Mouse (Mus musculus) olfactory bulb, adult 2 months (tissue): Measurements from ENCODE around the gene Cd44.

Experiments used
- CTCF ChIP-seq: fragments of 200-500 bp; IDR thresholded peaks from 2 replicates; pipeline ENCODE4 v1.5.1; 2012; ENCODE audit warnings: low read depth, mild to moderate bottlenecking, low read length, moderate library complexity; ENCODE audit not compliant: insufficient read depth
- POLR2A ChIP-seq: fragments of 200-500 bp; IDR thresholded peaks from 2 replicates; pipeline ENCODE4 v1.6.1; 2012; ENCODE audit warnings: mild to moderate bottlenecking, low read depth, low read length, moderate library complexity; ENCODE audit not compliant: insufficient read depth

DNA sequence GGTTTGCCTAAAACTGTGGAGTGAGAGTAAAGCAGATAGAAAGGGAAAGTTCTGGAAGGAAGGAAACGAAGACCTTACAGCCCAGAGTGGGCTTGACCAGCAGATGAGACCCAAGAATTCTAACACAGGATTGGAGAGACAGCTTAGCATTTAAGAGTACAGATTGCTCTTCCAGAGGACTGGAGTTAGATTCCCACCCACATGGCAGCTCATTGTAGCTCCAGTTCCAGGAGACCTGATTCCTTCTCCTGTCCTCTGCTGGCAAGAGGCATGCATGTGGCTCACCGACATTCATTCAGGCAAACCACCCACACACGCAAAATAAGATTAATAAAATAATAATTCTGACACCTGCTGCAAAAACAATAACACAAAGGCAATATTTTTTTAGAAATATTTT lies 20.6 kb upstream of the Cd44 start:
- TF ChIP-seq CTCF, result no peak
- no peak for TF ChIP-seq POLR2A
